In the genomic region with DNA sequence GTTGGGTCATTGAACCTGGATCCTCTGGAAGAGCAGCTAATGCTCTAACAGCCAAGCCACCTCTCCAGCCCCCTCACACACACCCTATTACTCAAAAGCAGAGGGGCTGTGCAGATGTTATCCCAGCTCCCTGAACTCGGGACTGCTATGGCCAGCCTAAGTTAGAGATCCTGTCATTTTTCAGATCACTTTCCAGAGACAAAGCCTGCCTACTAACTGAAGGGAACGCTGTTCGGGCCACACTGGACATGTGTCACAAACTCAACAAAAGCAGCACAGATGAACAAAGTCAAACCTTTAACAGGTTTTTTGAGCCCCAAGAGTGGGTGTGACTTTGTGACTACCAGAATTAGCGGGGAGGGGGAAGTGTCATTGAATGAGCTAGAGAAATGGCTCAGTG, we compare ENCODE assay signal across 9 mouse cellular contexts. TPM values are rescaled to one million over a fixed set of nuclear protein-coding genes. Genes with fewer than 3 reads are reported as not detected.
DNase-seq lines count a peak whose midpoint lies in the region; ATAC-seq and TF ChIP-seq lines count a peak whose summit lies in the region.
"Had no signal": no experiment of that assay in that cellular context is flagged by ENCODE, and none has a peak within 500 bp of the region (broad histone marks: within the 10 kb centered on the region; RNA-seq: fewer than 3 reads in every experiment).

No protein-coding gene starts in this region.

- no peak overlapping the region for H3K9ac ChIP-seq in midbrain, embryonic 12.5 days (replicated peaks)
- H3K9ac ChIP-seq in midbrain, embryonic 14.5 days (replicated peaks; ENCODE audit: low read length): no peak overlapping the region
- H3K9ac ChIP-seq in stomach, postnatal 0 days (ENCODE audit: low read length): no peak overlapping the region

- peaks cover 55% of the 10 kb centered on the region for H3K36me3 ChIP-seq in heart, embryonic 10.5 days
- H3K36me3 ChIP-seq in midbrain, embryonic 12.5 days: peaks cover 44% of the 10 kb centered on the region
- H3K36me3 ChIP-seq in midbrain, embryonic 14.5 days (ENCODE audit: control insufficient read depth, insufficient read depth, low read length): peaks cover 44% of the 10 kb centered on the region
- peaks cover 69% of the 10 kb centered on the region for H3K36me3 ChIP-seq in limb, embryonic 10.5 days
- H3K36me3 ChIP-seq in stomach, postnatal 0 days (ENCODE audit: control insufficient read depth, insufficient read depth, low read length): peaks cover 13% of the 10 kb centered on the region

- no peak for TF ChIP-seq CTCF in stomach, postnatal 0 days (IDR thresholded peaks at IDR 0.05; ENCODE audit: low read depth)

- 86% methylated on average over 4 of the region's 4 CpGs for WGBS in heart, embryonic 10.5 days
- 88% methylated on average over 4 of the region's 4 CpGs for WGBS in midbrain, embryonic 12.5 days
- 84% methylated on average over 4 of the region's 4 CpGs for WGBS in midbrain, embryonic 14.5 days
- WGBS in limb, embryonic 10.5 days: 84% methylated on average over 4 of the region's 4 CpGs
- 77% methylated on average over 4 of the region's 4 CpGs for WGBS in stomach, postnatal 0 days

- no peaks in the 10 kb centered on the region for H3K9me3 ChIP-seq in heart, embryonic 10.5 days
- no peaks in the 10 kb centered on the region for H3K9me3 ChIP-seq in midbrain, embryonic 12.5 days
- no peaks in the 10 kb centered on the region for H3K9me3 ChIP-seq in midbrain, embryonic 14.5 days (ENCODE audit: control insufficient read depth, low read length)
- no peaks in the 10 kb centered on the region for H3K9me3 ChIP-seq in limb, embryonic 10.5 days (replicated peaks)
- H3K9me3 ChIP-seq in stomach, postnatal 0 days (ENCODE audit: control insufficient read depth, low read length): no peaks in the 10 kb centered on the region

- H3K27me3 ChIP-seq in heart, embryonic 10.5 days (ENCODE audit: insufficient read depth, poor library complexity, severe bottlenecking): no peaks in the 10 kb centered on the region
- no peaks in the 10 kb centered on the region for H3K27me3 ChIP-seq in midbrain, embryonic 12.5 days
- H3K27me3 ChIP-seq in midbrain, embryonic 14.5 days (ENCODE audit: control insufficient read depth, insufficient read depth, low read length): no peaks in the 10 kb centered on the region
- no peaks in the 10 kb centered on the region for H3K27me3 ChIP-seq in limb, embryonic 10.5 days (ENCODE audit: low read depth, poor library complexity, severe bottlenecking)
- H3K27me3 ChIP-seq in stomach, postnatal 0 days (ENCODE audit: control insufficient read depth, insufficient read depth, low read length): no peaks in the 10 kb centered on the region

- H3K27ac ChIP-seq in heart, embryonic 10.5 days: no peak overlapping the region
- no peak overlapping the region for H3K27ac ChIP-seq in midbrain, embryonic 12.5 days (replicated peaks)
- H3K27ac ChIP-seq in midbrain, embryonic 14.5 days (replicated peaks; ENCODE audit: low read depth, low read length): no peak overlapping the region
- H3K27ac ChIP-seq in limb, embryonic 10.5 days: no peak overlapping the region
- peak overlapping the region; percentile 30; the same call in 1 of the 2 replicates for H3K27ac ChIP-seq in stomach, postnatal 0 days (replicated peaks)

- ATAC-seq in midbrain, embryonic 12.5 days (ENCODE audit: low FRiP score, low read depth): no peak
- no peak for ATAC-seq in midbrain, embryonic 14.5 days (ENCODE audit: low FRiP score, low TSS enrichment)
- no peak for ATAC-seq in stomach, postnatal 0 days (ENCODE audit: low FRiP score, low TSS enrichment)

- peak overlapping the region; percentile 100 for H3K4me3 ChIP-seq in heart, embryonic 10.5 days
- H3K4me3 ChIP-seq in midbrain, embryonic 12.5 days: 0 out of 2 replicates have a peak overlapping the region, but pooled peaks have one; percentile 10
- H3K4me3 ChIP-seq in midbrain, embryonic 14.5 days (replicated peaks; ENCODE audit: low read depth, low read length): no peak overlapping the region
- peak overlapping the region; percentile 99 for H3K4me3 ChIP-seq in limb, embryonic 10.5 days
- H3K4me3 ChIP-seq in stomach, postnatal 0 days (ENCODE audit: low read depth, low read length): no peak overlapping the region

- DNase-seq in heart, embryonic 10.5 days (ENCODE audit: low spot score): no peak
- no peak for DNase-seq in heart, adult 9 months (ENCODE audit: low spot score in 2 of 2)
- DNase-seq in midbrain, embryonic 14.5 days: no peak
- no peak for DNase-seq in limb, embryonic 10.5 days (ENCODE audit: low spot score)
- DNase-seq in stomach, postnatal 0 days (ENCODE audit: low spot score): no peak
- DNase-seq in cerebellum, adult 18-20 months: no peak
- no peak for DNase-seq in lung, postnatal 36 days
- DNase-seq: cerebellum, adult 8-10 months had no signal

- no peak for TF ChIP-seq EP300 in stomach, postnatal 0 days (optimal IDR thresholded peaks at IDR 0.05)

- peak overlapping the region; percentile 22; the same call in 1 of the 2 replicates for H3K4me2 ChIP-seq in midbrain, embryonic 12.5 days (replicated peaks)
- no peak overlapping the region for H3K4me2 ChIP-seq in midbrain, embryonic 14.5 days (ENCODE audit: low read length)
- H3K4me2 ChIP-seq in stomach, postnatal 0 days (replicated peaks; ENCODE audit: low read depth): no peak overlapping the region

- H3K4me1 ChIP-seq in heart, embryonic 10.5 days: peaks cover 51% of the 10 kb centered on the region
- peaks cover 63% of the 10 kb centered on the region for H3K4me1 ChIP-seq in midbrain, embryonic 12.5 days
- peaks cover 34% of the 10 kb centered on the region for H3K4me1 ChIP-seq in midbrain, embryonic 14.5 days (ENCODE audit: control insufficient read depth, insufficient read depth, low read length)
- peaks cover 66% of the 10 kb centered on the region for H3K4me1 ChIP-seq in limb, embryonic 10.5 days
- peaks cover 6% of the 10 kb centered on the region for H3K4me1 ChIP-seq in stomach, postnatal 0 days (replicated peaks; ENCODE audit: control insufficient read depth, insufficient read depth)

RNA-seq across cellular contexts. Expression of gene B3galt4, which starts 1.6 kb away (rescaled TPM):
- 5.9 and 7.1 TPM in 2 replicates for polyA plus RNA-seq in heart, embryonic 10.5 days (2016; fragmentation: Nextera tagmentation; extraction: Ambion mirVana)
- 8.1 and 8.7 TPM in 2 replicates for polyA plus RNA-seq in midbrain, embryonic 12.5 days (2016; fragmentation: Nextera tagmentation; extraction: Ambion mirVana)
- polyA plus RNA-seq in midbrain, embryonic 14.5 days (2014; fragmentation: Nextera tagmentation; extraction: Ambion mirVana): 8.0 and 10.1 TPM in 2 replicates
- 2.9 and 3.9 TPM in 2 replicates for polyA plus RNA-seq in limb, embryonic 10.5 days (2016; fragmentation: Nextera tagmentation; extraction: Ambion mirVana)
- 15.0 and 15.2 TPM in 2 replicates for polyA plus RNA-seq in stomach, postnatal 0 days (2015; fragmentation: Nextera tagmentation; extraction: Ambion mirVana)

RNA-seq across cellular contexts. Expression of gene Vps52, which starts 2.7 kb away (rescaled TPM):
- polyA plus RNA-seq in heart, embryonic 10.5 days (2016; fragmentation: Nextera tagmentation; extraction: Ambion mirVana): 47.1 and 47.5 TPM in 2 replicates
- polyA plus RNA-seq in midbrain, embryonic 12.5 days (2016; fragmentation: Nextera tagmentation; extraction: Ambion mirVana): 67.0 and 70.9 TPM in 2 replicates
- polyA plus RNA-seq in midbrain, embryonic 14.5 days (2014; fragmentation: Nextera tagmentation; extraction: Ambion mirVana): 50.6 and 63.2 TPM in 2 replicates
- 49.8 and 50.3 TPM in 2 replicates for polyA plus RNA-seq in limb, embryonic 10.5 days (2016; fragmentation: Nextera tagmentation; extraction: Ambion mirVana)
- polyA plus RNA-seq in stomach, postnatal 0 days (2015; fragmentation: Nextera tagmentation; extraction: Ambion mirVana): 24.7 and 26.3 TPM in 2 replicates

RNA-seq across cellular contexts. Expression of gene Rps18, which starts 2.9 kb away (rescaled TPM):
- 1,115 and 1,297 TPM in 2 replicates for polyA plus RNA-seq in heart, embryonic 10.5 days (2016; fragmentation: Nextera tagmentation; extraction: Ambion mirVana)
- 891 and 909 TPM in 2 replicates for polyA plus RNA-seq in midbrain, embryonic 12.5 days (2016; fragmentation: Nextera tagmentation; extraction: Ambion mirVana)
- 872 and 980 TPM in 2 replicates for polyA plus RNA-seq in midbrain, embryonic 14.5 days (2014; fragmentation: Nextera tagmentation; extraction: Ambion mirVana)
- 1,605 and 1,760 TPM in 2 replicates for polyA plus RNA-seq in limb, embryonic 10.5 days (2016; fragmentation: Nextera tagmentation; extraction: Ambion mirVana)
- 1,740 and 1,781 TPM in 2 replicates for polyA plus RNA-seq in stomach, postnatal 0 days (2015; fragmentation: Nextera tagmentation; extraction: Ambion mirVana)

RNA-seq across cellular contexts. Expression of gene Wdr46, which starts 12.4 kb away (rescaled TPM):
- polyA plus RNA-seq in heart, embryonic 10.5 days (2016; fragmentation: Nextera tagmentation; extraction: Ambion mirVana): 35.8 and 48.1 TPM in 2 replicates
- polyA plus RNA-seq in midbrain, embryonic 12.5 days (2016; fragmentation: Nextera tagmentation; extraction: Ambion mirVana): 37.5 and 37.7 TPM in 2 replicates
- polyA plus RNA-seq in midbrain, embryonic 14.5 days (2014; fragmentation: Nextera tagmentation; extraction: Ambion mirVana): 15.5 and 16.9 TPM in 2 replicates
- polyA plus RNA-seq in limb, embryonic 10.5 days (2016; fragmentation: Nextera tagmentation; extraction: Ambion mirVana): 61.7 and 78.2 TPM in 2 replicates
- polyA plus RNA-seq in stomach, postnatal 0 days (2015; fragmentation: Nextera tagmentation; extraction: Ambion mirVana): 17.1 and 20.2 TPM in 2 replicates

RNA-seq across cellular contexts. Expression of gene Pfdn6, which starts 12.7 kb away (rescaled TPM):
- polyA plus RNA-seq in heart, embryonic 10.5 days (2016; fragmentation: Nextera tagmentation; extraction: Ambion mirVana): 161 and 198 TPM in 2 replicates
- 188 and 203 TPM in 2 replicates for polyA plus RNA-seq in midbrain, embryonic 12.5 days (2016; fragmentation: Nextera tagmentation; extraction: Ambion mirVana)
- polyA plus RNA-seq in midbrain, embryonic 14.5 days (2014; fragmentation: Nextera tagmentation; extraction: Ambion mirVana): 167 and 188 TPM in 2 replicates
- 212 and 258 TPM in 2 replicates for polyA plus RNA-seq in limb, embryonic 10.5 days (2016; fragmentation: Nextera tagmentation; extraction: Ambion mirVana)
- polyA plus RNA-seq in stomach, postnatal 0 days (2015; fragmentation: Nextera tagmentation; extraction: Ambion mirVana): 92.7 and 96.8 TPM in 2 replicates

Comparison
In these comparisons a context has a peak if more than half of its experiments do, and no peak if none do; other contexts are left out.
1. H3K4me3 ChIP-seq: peak in heart, embryonic 10.5 days (single experiment), midbrain, embryonic 12.5 days (single experiment) and limb, embryonic 10.5 days (single experiment); none in midbrain, embryonic 14.5 days (single experiment) and stomach, postnatal 0 days (single experiment).